Mouse (Mus musculus): ENCODE measurements around the gene Epdr1. TPM values are rescaled to one million over a fixed set of nuclear protein-coding genes. Genes with fewer than 3 reads are reported as not detected.

The Epdr1 gene
- polyA plus RNA-seq, 1 experiment from 2014 or later = 31.9 TPM

DNA sequence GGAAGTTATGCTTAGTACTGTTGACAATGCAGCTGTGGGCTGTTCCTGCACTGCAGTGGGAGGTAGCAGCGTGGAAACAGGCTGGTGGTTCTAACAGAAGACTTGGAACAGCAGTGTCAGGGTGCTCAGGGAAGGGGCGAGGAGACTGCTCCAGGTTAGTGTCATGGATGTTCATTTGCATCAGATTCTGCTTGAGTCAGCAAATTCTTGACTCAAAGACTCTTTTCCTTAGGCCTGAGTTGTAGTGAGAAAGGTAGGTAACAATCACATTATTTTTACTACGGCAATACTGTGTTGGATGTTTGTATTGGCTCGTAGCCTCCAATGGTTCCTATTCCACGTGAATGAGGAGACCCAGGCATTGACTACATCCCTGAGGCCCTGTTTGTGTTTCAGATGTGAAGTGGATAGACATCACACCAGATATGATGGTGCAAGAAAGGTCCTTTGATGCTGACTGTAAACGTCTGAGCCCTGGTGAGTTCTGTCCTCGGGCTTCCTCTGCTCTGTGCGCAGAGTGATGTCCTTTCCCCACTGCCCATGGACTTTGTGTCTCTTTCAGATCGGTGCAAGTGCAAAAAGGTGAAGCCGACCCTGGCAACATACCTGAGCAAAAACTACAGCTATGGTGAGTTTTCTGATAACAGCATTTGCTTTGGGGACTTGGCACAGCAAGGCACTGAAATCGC is 5.0 kb upstream of the Epdr1 start:
- Histone ChIP-seq H3K4me1 (replicated peaks) (peaks cover 9% of the 10 kb centered on the region), H3K27me3 (peaks cover 16% of the 10 kb centered on the region), H3K36me3 (no peaks in the 10 kb centered on the region), H3K4me3 (no peak overlapping the region), H3K27ac (no peak overlapping the region), H3K9me3 (replicated peaks) (no peaks in the 10 kb centered on the region), H3K4me2 (no peak overlapping the region), H3K9ac (no peak overlapping the region)
- WGBS = 82% methylated on average over 11 of the region's 11 CpGs
- ATAC-seq (replicated peaks; ENCODE audit: insufficient number of reproducible peaks, insufficient read depth, low FRiP score, low read depth) = no peak

DNA sequence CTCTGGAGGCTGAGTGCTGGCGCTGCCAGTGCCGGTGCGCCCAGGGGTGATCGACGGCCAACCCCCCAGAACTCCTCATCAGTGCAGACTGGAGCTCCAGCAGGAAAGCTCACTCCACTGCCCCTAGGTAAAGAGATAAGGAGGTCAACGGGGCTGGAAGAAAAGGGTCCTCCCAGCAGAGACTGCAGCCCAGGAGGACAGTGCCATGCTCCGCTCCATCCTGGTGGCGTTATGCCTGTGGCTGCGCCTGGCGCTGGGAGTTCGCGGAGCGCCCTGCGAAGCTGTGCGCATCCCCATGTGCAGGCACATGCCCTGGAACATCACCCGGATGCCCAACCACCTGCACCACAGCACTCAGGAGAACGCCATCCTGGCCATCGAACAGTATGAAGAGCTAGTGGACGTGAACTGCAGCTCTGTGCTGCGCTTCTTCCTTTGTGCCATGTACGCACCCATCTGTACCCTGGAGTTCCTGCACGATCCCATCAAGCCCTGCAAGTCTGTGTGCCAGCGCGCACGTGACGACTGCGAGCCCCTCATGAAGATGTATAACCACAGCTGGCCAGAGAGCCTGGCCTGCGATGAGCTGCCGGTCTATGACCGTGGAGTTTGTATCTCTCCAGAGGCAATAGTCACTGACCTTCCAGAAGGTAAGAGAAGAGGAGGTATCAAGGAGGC is 3.6 kb upstream of the Epdr1 start:
- Histone ChIP-seq H3K4me1 (replicated peaks) (peaks cover 15% of the 10 kb centered on the region), H3K4me3 (peak overlapping the region; percentile 51), H3K27ac (no peak overlapping the region), H3K27me3 (peaks cover 16% of the 10 kb centered on the region), H3K4me2 (peak overlapping the region; percentile 91), H3K9ac (peak overlapping the region; percentile 39), H3K36me3 (no peaks in the 10 kb centered on the region), H3K9me3 (replicated peaks) (no peaks in the 10 kb centered on the region)
- WGBS = 19% methylated on average over 30 of the region's 30 CpGs
- peak; percentile 33; the same call in 1 of the 2 replicates for ATAC-seq (replicated peaks; ENCODE audit: insufficient number of reproducible peaks, insufficient read depth, low FRiP score, low read depth)

DNA sequence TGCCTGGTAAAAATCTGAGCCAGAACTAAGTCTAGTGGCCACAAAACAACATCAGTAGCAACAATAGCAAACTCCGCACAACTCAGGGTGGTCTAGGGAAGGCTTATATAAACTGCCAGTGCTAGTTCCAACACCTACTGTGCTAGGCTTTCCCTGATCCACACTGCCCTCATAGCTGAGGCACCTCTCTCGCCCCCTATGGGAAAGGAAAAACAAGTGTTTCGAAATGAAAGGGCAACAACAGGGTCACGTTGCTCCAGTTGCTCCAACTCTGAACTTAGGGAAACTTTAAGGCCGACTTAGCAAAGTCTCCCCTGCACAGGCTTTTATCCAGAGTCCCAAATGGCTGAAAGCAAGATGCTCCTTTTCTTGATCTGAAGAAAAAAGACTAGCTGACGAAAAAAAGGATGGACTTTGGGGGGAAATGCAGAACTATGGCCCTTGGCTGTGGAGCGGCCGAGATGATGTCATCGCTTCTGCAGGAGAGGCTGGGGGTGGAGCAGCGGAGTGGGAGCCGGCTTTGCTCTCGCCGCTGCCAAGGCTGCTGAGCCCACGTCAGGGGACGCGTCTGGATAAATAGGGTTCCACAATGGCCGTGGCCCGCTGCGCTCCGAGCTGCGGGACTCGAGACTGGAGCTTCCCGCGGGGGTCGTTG is 3.0 kb upstream of the Epdr1 start, which contains the start of gene Sfrp4:
Gene Sfrp4 (plus strand): TSS at position 532 of the 655 bp plus-strand sequence.
- 4% methylated on average over 25 of the region's 25 CpGs for WGBS
- peak; percentile 56; the same call in 1 of the 2 replicates for ATAC-seq (replicated peaks; ENCODE audit: insufficient number of reproducible peaks, insufficient read depth, low FRiP score, low read depth)
- Histone ChIP-seq H3K4me1 (replicated peaks) (peaks cover 15% of the 10 kb centered on the region), H3K4me2 (peak within 1 kb of the TSS; percentile 91), H3K27ac (no peak within 1 kb of the TSS), H3K27me3 (peaks cover 16% of the 10 kb centered on the region), H3K9ac (peak within 1 kb of the TSS; percentile 39), H3K4me3 (peak within 1 kb of the TSS; percentile 51), H3K36me3 (no peaks in the 10 kb centered on the region), H3K9me3 (replicated peaks) (no peaks in the 10 kb centered on the region)

DNA sequence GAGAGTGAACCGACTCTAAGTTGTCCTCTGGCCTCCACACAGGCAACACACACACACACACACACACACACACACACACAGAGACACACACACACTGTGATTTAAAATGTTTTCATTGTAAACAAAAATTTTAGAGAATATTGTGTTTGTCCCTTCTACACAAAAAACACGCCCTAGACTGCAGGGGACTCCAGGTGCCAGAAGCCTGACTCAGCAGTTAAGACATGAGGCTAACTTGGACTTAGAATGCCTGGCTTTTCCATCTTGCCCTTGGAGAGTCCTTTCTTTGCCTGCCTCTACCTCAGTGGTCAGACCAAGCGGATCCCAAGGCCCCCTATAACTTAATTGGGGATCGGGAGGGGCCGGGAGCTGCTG is 899 bp downstream of the Epdr1 start:
- 8% methylated on average over 5 of the region's 5 CpGs for WGBS
- no peaks in the 10 kb centered on the region for H3K9me3 ChIP-seq (replicated peaks)
- peak overlapping the region; percentile 96 for H3K4me2 ChIP-seq
- H3K4me1 ChIP-seq (replicated peaks) = peaks cover 15% of the 10 kb centered on the region
- no peak for ATAC-seq (replicated peaks; ENCODE audit: insufficient number of reproducible peaks, insufficient read depth, low FRiP score, low read depth)
- H3K27ac ChIP-seq = peak overlapping the region; percentile 82
- H3K4me3 ChIP-seq = peak overlapping the region; percentile 84
- peak overlapping the region; percentile 76 for H3K9ac ChIP-seq
- peaks cover 7% of the 10 kb centered on the region for H3K27me3 ChIP-seq
- H3K36me3 ChIP-seq = no peaks in the 10 kb centered on the region

DNA sequence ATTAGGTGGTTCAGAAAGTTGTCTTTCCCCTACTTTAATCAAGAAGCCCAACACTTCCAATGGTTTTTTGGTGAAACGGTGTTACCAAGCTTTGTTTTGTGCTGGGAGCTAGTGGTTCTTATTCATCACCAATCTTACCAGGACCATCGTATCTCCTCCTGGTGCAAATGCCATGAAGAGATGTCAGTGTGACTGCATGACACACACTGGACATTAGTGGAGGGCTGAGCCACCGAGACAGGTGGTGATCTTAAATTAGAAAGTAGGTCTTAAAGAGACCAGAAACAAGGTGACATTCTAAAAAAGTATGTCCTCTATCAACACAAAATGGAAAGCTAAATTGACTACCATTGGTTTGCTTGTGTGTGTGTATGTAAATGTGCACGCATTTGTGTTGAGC is 1.6 kb downstream of the Epdr1 start:
- no peak overlapping the region for H3K4me3 ChIP-seq
- WGBS = 85% methylated on average over 4 of the region's 4 CpGs
- H3K36me3 ChIP-seq = no peaks in the 10 kb centered on the region
- H3K4me2 ChIP-seq = peak overlapping the region; percentile 96
- no peaks in the 10 kb centered on the region for H3K9me3 ChIP-seq (replicated peaks)
- no peak for ATAC-seq (replicated peaks; ENCODE audit: insufficient number of reproducible peaks, insufficient read depth, low FRiP score, low read depth)
- H3K9ac ChIP-seq = no peak overlapping the region
- H3K27ac ChIP-seq = no peak overlapping the region
- no peaks in the 10 kb centered on the region for H3K27me3 ChIP-seq
- peaks cover 9% of the 10 kb centered on the region for H3K4me1 ChIP-seq (replicated peaks)

DNA sequence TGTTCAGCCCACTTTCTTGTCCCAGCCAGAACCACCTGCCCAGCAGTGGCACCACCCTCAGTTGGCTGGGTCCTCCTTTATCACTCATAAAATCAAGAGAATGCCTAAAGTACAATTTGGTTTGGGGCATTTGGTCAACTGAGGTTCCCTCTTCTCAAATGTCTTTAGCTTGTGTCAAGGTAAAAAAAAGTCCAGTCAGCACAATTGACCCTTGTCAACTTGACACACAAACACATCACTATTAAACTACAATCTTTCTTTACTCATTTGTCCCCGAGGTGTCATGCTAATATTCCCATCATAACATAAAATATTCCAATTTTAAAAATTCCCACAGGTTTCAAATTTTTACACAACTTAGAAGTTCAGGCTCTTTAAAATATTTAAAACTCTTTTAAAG is 5.4 kb downstream of the Epdr1 start:
- no peaks in the 10 kb centered on the region for H3K36me3 ChIP-seq
- H3K4me1 ChIP-seq (replicated peaks) = peaks cover 6% of the 10 kb centered on the region; the same call in 1 of the 2 replicates
- no peaks in the 10 kb centered on the region for H3K27me3 ChIP-seq
- 78% methylated on average over 1 of the region's 1 CpGs for WGBS
- no peak overlapping the region for H3K4me3 ChIP-seq
- H3K4me2 ChIP-seq = no peak overlapping the region
- no peak for ATAC-seq (replicated peaks; ENCODE audit: insufficient number of reproducible peaks, insufficient read depth, low FRiP score, low read depth)
- no peak overlapping the region for H3K27ac ChIP-seq
- H3K9me3 ChIP-seq (replicated peaks) = no peaks in the 10 kb centered on the region
- H3K9ac ChIP-seq = no peak overlapping the region

DNA sequence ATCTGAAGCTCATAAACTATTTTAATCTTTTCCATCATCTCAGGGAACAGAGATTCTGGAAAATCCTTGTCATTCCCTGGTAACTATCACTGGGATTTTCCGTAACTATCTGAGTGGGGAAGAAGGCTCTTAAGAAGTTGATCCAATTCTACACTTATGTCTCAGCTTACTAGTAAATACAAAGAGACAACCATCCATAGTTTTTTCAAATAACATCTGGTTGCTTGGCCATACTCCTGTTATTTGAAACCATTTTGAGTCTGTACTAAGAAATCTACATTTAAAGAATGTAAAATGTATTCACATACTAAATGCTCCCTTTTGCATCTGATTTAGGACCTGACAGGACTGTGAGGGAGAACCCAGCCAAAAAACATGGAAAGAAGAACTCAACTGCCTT is 6.3 kb downstream of the Epdr1 start:
- Histone ChIP-seq H3K9ac (no peak overlapping the region), H3K27ac (no peak overlapping the region), H3K27me3 (no peaks in the 10 kb centered on the region), H3K4me1 (replicated peaks) (no peaks in the 10 kb centered on the region), H3K4me3 (no peak overlapping the region), H3K4me2 (no peak overlapping the region), H3K9me3 (replicated peaks) (no peaks in the 10 kb centered on the region), H3K36me3 (no peaks in the 10 kb centered on the region)
- 80% methylated on average over 1 of the region's 1 CpGs for WGBS
- no peak for ATAC-seq (replicated peaks; ENCODE audit: insufficient number of reproducible peaks, insufficient read depth, low FRiP score, low read depth)

DNA sequence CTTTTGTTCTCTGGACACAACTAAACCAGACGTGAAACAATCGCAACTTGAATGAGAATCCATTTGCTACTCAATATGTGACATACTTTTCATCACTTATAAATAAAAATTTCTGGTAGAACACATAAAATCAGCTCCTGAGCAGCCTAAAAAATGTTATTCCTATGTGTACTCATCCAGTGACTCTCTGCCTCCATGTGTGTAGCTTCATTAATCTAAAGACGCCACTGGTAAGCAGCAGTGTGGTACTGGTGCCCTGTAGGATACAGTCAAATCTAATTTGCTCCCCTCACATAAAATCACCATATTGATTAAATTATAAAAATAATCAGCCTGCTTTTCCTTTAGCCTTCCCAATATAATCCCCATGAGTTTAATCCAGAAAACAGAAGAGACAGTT is 6.8 kb downstream of the Epdr1 start:
- 81% methylated on average over 3 of the region's 3 CpGs for WGBS
- Histone ChIP-seq H3K4me2 (no peak overlapping the region), H3K4me1 (replicated peaks) (no peaks in the 10 kb centered on the region), H3K27me3 (no peaks in the 10 kb centered on the region), H3K9me3 (replicated peaks) (no peaks in the 10 kb centered on the region), H3K36me3 (no peaks in the 10 kb centered on the region), H3K9ac (no peak overlapping the region), H3K27ac (no peak overlapping the region), H3K4me3 (no peak overlapping the region)
- no peak for ATAC-seq (replicated peaks; ENCODE audit: insufficient number of reproducible peaks, insufficient read depth, low FRiP score, low read depth)

DNA sequence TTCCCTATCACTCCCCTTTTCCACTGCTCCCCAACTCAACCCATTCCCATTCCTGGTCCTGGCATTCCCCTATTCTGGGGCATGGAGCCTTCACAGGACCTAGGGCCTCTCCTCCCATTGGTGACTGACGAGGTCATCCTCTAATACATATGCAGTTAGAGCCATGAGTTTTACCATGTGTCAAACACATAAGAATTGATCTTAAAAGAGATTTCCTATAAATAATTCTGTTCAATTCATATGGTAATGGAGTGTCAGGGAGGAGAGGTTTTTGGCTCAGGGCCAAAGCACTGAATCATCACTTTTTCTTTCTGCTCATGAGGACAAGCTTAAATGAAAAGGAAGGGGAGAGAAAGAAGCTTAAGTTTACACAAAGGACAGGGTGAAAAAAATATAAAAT is 7.4 kb downstream of the Epdr1 start:
- 88% methylated on average over 1 of the region's 1 CpGs for WGBS
- ATAC-seq (replicated peaks; ENCODE audit: insufficient number of reproducible peaks, insufficient read depth, low FRiP score, low read depth) = no peak
- H3K27ac ChIP-seq = no peak overlapping the region
- H3K36me3 ChIP-seq = no peaks in the 10 kb centered on the region
- H3K27me3 ChIP-seq = no peaks in the 10 kb centered on the region
- no peaks in the 10 kb centered on the region for H3K9me3 ChIP-seq (replicated peaks)
- no peaks in the 10 kb centered on the region for H3K4me1 ChIP-seq (replicated peaks)
- no peak overlapping the region for H3K9ac ChIP-seq
- no peak overlapping the region for H3K4me3 ChIP-seq
- no peak overlapping the region for H3K4me2 ChIP-seq

DNA sequence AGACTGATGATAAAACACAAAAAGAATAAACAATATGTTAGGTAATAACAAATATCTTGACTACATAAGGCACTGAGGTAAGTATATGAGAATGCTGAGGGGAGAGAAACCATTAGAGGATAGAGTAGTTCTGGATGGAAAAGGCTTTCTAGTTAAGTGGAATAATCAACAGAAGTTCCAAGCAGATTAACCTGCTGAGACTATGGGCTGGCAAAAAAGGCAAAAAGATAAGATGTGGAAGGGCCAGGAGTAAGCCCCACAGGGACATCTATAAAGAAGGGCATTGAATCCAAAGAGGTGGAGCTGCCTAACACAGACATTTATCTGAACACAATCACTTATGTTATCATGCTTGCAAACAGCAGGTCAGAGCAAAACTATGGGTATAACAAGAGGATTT is 11.6 kb downstream of the Epdr1 start:
- H3K4me1 ChIP-seq (replicated peaks) = no peaks in the 10 kb centered on the region
- H3K27me3 ChIP-seq = no peaks in the 10 kb centered on the region
- H3K27ac ChIP-seq = no peak overlapping the region
- no peak overlapping the region for H3K4me2 ChIP-seq
- H3K4me3 ChIP-seq = no peak overlapping the region
- no peak for ATAC-seq (replicated peaks; ENCODE audit: insufficient number of reproducible peaks, insufficient read depth, low FRiP score, low read depth)
- no peaks in the 10 kb centered on the region for H3K9me3 ChIP-seq (replicated peaks)
- no peaks in the 10 kb centered on the region for H3K36me3 ChIP-seq
- no peak overlapping the region for H3K9ac ChIP-seq

DNA sequence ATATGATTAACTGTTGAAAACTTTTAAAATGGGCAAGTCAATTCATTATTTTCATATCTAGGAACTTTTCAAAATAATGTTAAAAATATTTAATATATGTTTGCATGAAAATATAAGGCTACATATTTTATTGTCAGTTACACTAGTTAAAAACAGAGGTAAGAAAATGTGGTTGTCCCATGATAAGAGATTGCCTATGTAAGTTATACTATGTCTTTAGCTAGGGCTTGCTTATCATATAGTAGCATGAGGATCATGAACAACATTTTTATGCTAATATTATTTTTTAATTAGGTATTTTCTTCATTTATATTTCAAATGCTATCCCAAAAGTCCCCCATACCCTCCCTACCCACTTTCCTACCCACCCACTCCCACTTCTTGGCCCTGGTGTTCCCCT is 14.8 kb downstream of the Epdr1 start:
- Histone ChIP-seq H3K27ac (no peak overlapping the region), H3K9me3 (replicated peaks) (no peaks in the 10 kb centered on the region), H3K4me2 (no peak overlapping the region), H3K9ac (no peak overlapping the region), H3K4me1 (replicated peaks) (no peaks in the 10 kb centered on the region), H3K36me3 (no peaks in the 10 kb centered on the region), H3K27me3 (no peaks in the 10 kb centered on the region), H3K4me3 (no peak overlapping the region)
- no peak for ATAC-seq (replicated peaks; ENCODE audit: insufficient number of reproducible peaks, insufficient read depth, low FRiP score, low read depth)

Measured in heart, embryonic 15.5 days (tissue).